Mouse (Mus musculus) cerebellum, adult 9-11 months (tissue): ENCODE data around the gene Noxo1.
A peak's percentile ranks its signal among the peaks of the same experiment; 100 is the strongest.
"Not testable (repeated sequence)": the region's sequence is repeated elsewhere in the genome, so short reads cannot be mapped to it uniquely, and the experiment has no call there.

Experiments used
- DNase-seq: peaks from one replicate; pipeline ENCODE4 v3.0.0; 2022

Gene Noxo1

GRCm38 (mm10) chr17:24721383-24721955 lies 25.4 kb downstream of the Noxo1 start:
- not testable (repeated sequence) for DNase-seq

- DNase-seq = no peak
Measured at GRCm38 (mm10) chr17:24722220-24722924, 26.3 kb downstream of the Noxo1 start.

GRCm38 (mm10) chr17:24723122-24723880 lies 27.3 kb downstream of the Noxo1 start:
- DNase-seq = no peak

GRCm38 (mm10) chr17:24723881-24724180 lies 27.8 kb downstream of the Noxo1 start:
- no peak for DNase-seq

- peak; percentile 94 for DNase-seq
Measured at GRCm38 (mm10) chr17:24724184-24724583, 28.1 kb downstream of the Noxo1 start, which contains the start of gene Ndufb10. TSS of gene Ndufb10 (minus strand) at chr17:24724478.

- no peak for DNase-seq
Measured at GRCm38 (mm10) chr17:24725637-24726390, 29.8 kb downstream of the Noxo1 start.

GRCm38 (mm10) chr17:24727618-24728017 lies 31.6 kb downstream of the Noxo1 start, which contains the start of gene Rpl3l:
TSS of gene Rpl3l (plus strand) at chr17:24727820.
- DNase-seq = no peak

GRCm38 (mm10) chr17:24728184-24728583 lies 32.1 kb downstream of the Noxo1 start:
- DNase-seq = no peak

- no peak for DNase-seq
Measured at GRCm38 (mm10) chr17:24729067-24729466, 33.0 kb downstream of the Noxo1 start.

GRCm38 (mm10) chr17:24730787-24731186 lies 34.8 kb downstream of the Noxo1 start:
- DNase-seq = no peak

- DNase-seq = no peak
Measured at GRCm38 (mm10) chr17:24732233-24732935, 36.4 kb downstream of the Noxo1 start.

GRCm38 (mm10) chr17:24733434-24734050 lies 37.5 kb downstream of the Noxo1 start:
- DNase-seq = no peak

- DNase-seq = no peak
Measured at GRCm38 (mm10) chr17:24734513-24734912, 38.5 kb downstream of the Noxo1 start.

- peak; percentile 32 for DNase-seq
Measured at GRCm38 (mm10) chr17:24735446-24735845, 39.4 kb downstream of the Noxo1 start.

- peak; percentile 96 for DNase-seq
Measured at GRCm38 (mm10) chr17:24736330-24737051, 40.5 kb downstream of the Noxo1 start, which contains the start of gene Msrb1. TSS of gene Msrb1 (plus strand) at chr17:24736642.

GRCm38 (mm10) chr17:24737135-24737810 lies 41.2 kb downstream of the Noxo1 start:
- DNase-seq = no peak

- no peak for DNase-seq
Measured at GRCm38 (mm10) chr17:24738238-24738637, 42.2 kb downstream of the Noxo1 start.

- no peak for DNase-seq
Measured at GRCm38 (mm10) chr17:24739926-24740325, 43.9 kb downstream of the Noxo1 start.

GRCm38 (mm10) chr17:24742307-24742706 lies 46.3 kb downstream of the Noxo1 start:
- DNase-seq = no peak

- no peak for DNase-seq
Measured at GRCm38 (mm10) chr17:24743896-24744295, 47.9 kb downstream of the Noxo1 start.

GRCm38 (mm10) chr17:24744381-24744780 lies 48.3 kb downstream of the Noxo1 start:
- DNase-seq = no peak
